Mouse (Mus musculus) lung, embryonic 16.5 days (tissue): Measurements from ENCODE around the gene Gm5136. TPM values are rescaled to one million over a fixed set of nuclear protein-coding genes. Genes with fewer than 3 reads are reported as not detected.

Experiments
- ATAC-seq: fragments of 200-750 bp; cut with Nextera tagmentation; 2 replicates; pipeline ENCODE4 v1.8.0; 2017; ENCODE audit warnings: low read depth, mild to moderate bottlenecking, moderate library complexity
- H3K27ac ChIP-seq: fragments of 300-500 bp; sonication (generic); 2 replicates; pipeline ENCODE4 v1.5.1; 2014; ENCODE audit warnings: mild to moderate bottlenecking, control low read depth, low read length
- H3K27me3 ChIP-seq: fragments of 300-500 bp; sonication (generic); 2 replicates; pipeline ENCODE4 v1.6.1; 2014; ENCODE audit warnings: low read depth, low read length, mixed read lengths; ENCODE audit not compliant: control insufficient read depth, insufficient read depth
- H3K36me3 ChIP-seq: fragments of 300-500 bp; sonication (generic); 2 replicates; pipeline ENCODE4 v1.6.1; 2014; ENCODE audit warnings: low read length; ENCODE audit not compliant: control insufficient read depth, insufficient read depth
- H3K4me1 ChIP-seq: fragments of 300-500 bp; sonication (generic); replicated peaks from 2 replicates; pipeline ENCODE4 v1.6.1; 2014; ENCODE audit warnings: low read length, mixed read lengths; ENCODE audit not compliant: control insufficient read depth, insufficient read depth
- H3K4me2 ChIP-seq: fragments of 300-500 bp; sonication (generic); 2 replicates; pipeline ENCODE4 v1.6.1; 2014; ENCODE audit warnings: low read depth, low read length, control low read depth
- H3K4me3 ChIP-seq: fragments of 300-500 bp; sonication (generic); 2 replicates; pipeline ENCODE4 v1.5.1; 2014; ENCODE audit warnings: mild to moderate bottlenecking, low read length, control low read depth
- H3K9ac ChIP-seq: fragments of 300-500 bp; sonication (generic); 2 replicates; pipeline ENCODE4 v1.6.1; 2014; ENCODE audit warnings: low read length, control low read depth
- H3K9me3 ChIP-seq: fragments of 300-500 bp; sonication (generic); 2 replicates; pipeline ENCODE4 v1.6.1; 2016; ENCODE audit warnings: low read length; ENCODE audit not compliant: control insufficient read depth
- WGBS: fragments of 180-500 bp; shearing (Covaris S2); extraction: QIAGEN DNeasy Blood & Tissue Kit; methylation state at CpG from one replicate; pipeline ENCODE4 v1.1.7; 2014; 5-methylcytosine and 5-hydroxymethylcytosine counted together
- polyA plus RNA-seq: library from polyadenylated mRNA; unstranded; fragments of >200 nt; fragmentation: Nextera tagmentation; extraction: Ambion mirVana; gene quantifications from 2 replicates; pipeline ENCODE4 v1.2.1, GENCODE M21; 2015

Gm5136 gene
- polyA plus RNA-seq, 1 experiment from 2014 or later: not detected

GRCm38 (mm10) chr10:108655074-108655473 lies 44.9 kb downstream of the Gm5136 start:
- Histone ChIP-seq H3K4me2 (no peak overlapping the region), H3K9me3 (no peaks in the 10 kb centered on the region), H3K4me1 (no peaks in the 10 kb centered on the region), H3K27me3 (no peaks in the 10 kb centered on the region), H3K9ac (no peak overlapping the region), H3K27ac (no peak overlapping the region), H3K36me3 (no peaks in the 10 kb centered on the region), H3K4me3 (no peak overlapping the region)
- ATAC-seq: no peak
- whole genome bisulfite sequencing: 93% methylated on average over 11 of the region's 11 CpGs

- H3K27me3 ChIP-seq: no peaks in the 10 kb centered on the region
- no peaks in the 10 kb centered on the region for H3K4me1 ChIP-seq
- H3K36me3 ChIP-seq: no peaks in the 10 kb centered on the region
- H3K27ac ChIP-seq: no peak overlapping the region
- no peaks in the 10 kb centered on the region for H3K9me3 ChIP-seq
- 47% methylated on average over 8 of the region's 8 CpGs for WGBS
- H3K9ac ChIP-seq: no peak overlapping the region
- ATAC-seq: no peak
- H3K4me3 ChIP-seq: no peak overlapping the region
- no peak overlapping the region for H3K4me2 ChIP-seq
Measured at GRCm38 (mm10) chr10:108652831-108653230, 47.1 kb downstream of the Gm5136 start.

DNA sequence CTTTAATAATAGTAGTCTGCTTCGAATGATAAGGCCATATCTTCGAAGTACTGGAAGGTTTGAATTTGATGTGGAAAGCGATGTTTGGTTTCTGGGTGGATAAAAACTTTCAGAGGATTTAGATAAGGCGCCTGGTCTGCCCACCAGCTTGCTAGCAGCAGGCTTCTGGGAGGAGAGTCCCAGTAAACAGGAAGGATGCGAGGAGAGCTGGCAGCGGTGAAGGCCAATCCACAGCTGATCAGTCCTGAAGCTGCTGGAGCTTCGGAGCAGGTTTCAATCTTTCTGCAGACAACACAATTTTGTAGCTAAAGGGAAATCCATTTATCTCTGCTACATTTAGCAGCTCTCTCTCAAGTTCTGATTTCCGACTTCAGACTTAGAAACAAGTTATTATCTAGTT lies 47.9 kb downstream of the Gm5136 start:
- no peak for ATAC-seq
- no peaks in the 10 kb centered on the region for H3K4me1 ChIP-seq

GRCm38 (mm10) chr10:108649174-108649573 lies 50.8 kb downstream of the Gm5136 start:
- Histone ChIP-seq H3K27ac (no peak overlapping the region), H3K9ac (no peak overlapping the region), H3K27me3 (no peaks in the 10 kb centered on the region), H3K4me2 (no peak overlapping the region), H3K4me3 (no peak overlapping the region), H3K9me3 (no peaks in the 10 kb centered on the region), H3K36me3 (no peaks in the 10 kb centered on the region), H3K4me1 (no peaks in the 10 kb centered on the region)
- 69% methylated on average over 7 of the region's 7 CpGs for WGBS
- ATAC-seq: no peak

More for the DNA sequence above, 47.9 kb downstream of the Gm5136 start:
- H3K36me3 ChIP-seq: no peaks in the 10 kb centered on the region
- 64% methylated on average over 8 of the region's 8 CpGs for WGBS
- H3K4me2 ChIP-seq: no peak overlapping the region
- H3K9me3 ChIP-seq: no peaks in the 10 kb centered on the region
- H3K9ac ChIP-seq: no peak overlapping the region
- H3K27ac ChIP-seq: no peak overlapping the region
- H3K4me3 ChIP-seq: no peak overlapping the region
- H3K27me3 ChIP-seq: no peaks in the 10 kb centered on the region
